Mouse (Mus musculus) forebrain, embryonic 12.5 days (tissue): ENCODE measurements around the gene Copz1. TPM values are rescaled to one million over a fixed set of nuclear protein-coding genes. Genes with fewer than 3 reads are reported as not detected.
"Not testable (repeated sequence)": the region's sequence is repeated elsewhere in the genome, so short reads cannot be mapped to it uniquely, and the experiment has no call there.

Source experiments
- ATAC-seq: fragments of 200-750 bp; cut with Nextera tagmentation; 2 replicates; pipeline ENCODE4 v1.8.0; 2017; ENCODE audit warnings: moderate TSS enrichment; ENCODE audit not compliant: low FRiP score
- H3K27ac ChIP-seq: fragments of 300-500 bp; sonication (generic); 2 replicates; pipeline ENCODE4 v1.5.1; 2016; ENCODE audit warnings: mild to moderate bottlenecking
- H3K27me3 ChIP-seq: fragments of 300-500 bp; sonication (generic); 2 replicates; pipeline ENCODE4 v1.6.1; 2016; ENCODE audit warnings: mild to moderate bottlenecking
- H3K36me3 ChIP-seq: fragments of 300-500 bp; sonication (generic); replicated peaks from 2 replicates; pipeline ENCODE4 v1.6.1; 2016; ENCODE audit warnings: mild to moderate bottlenecking
- H3K4me1 ChIP-seq: fragments of 300-500 bp; sonication (generic); 2 replicates; pipeline ENCODE4 v1.6.1; 2016
- H3K4me2 ChIP-seq: fragments of 300-500 bp; sonication (generic); 2 replicates; pipeline ENCODE4 v1.6.1; 2016; ENCODE audit warnings: mild to moderate bottlenecking, moderate library complexity
- H3K4me3 ChIP-seq: fragments of 300-500 bp; sonication (generic); replicated peaks from 2 replicates; pipeline ENCODE4 v1.5.1; 2016; ENCODE audit warnings: mild to moderate bottlenecking
- H3K9ac ChIP-seq: fragments of 300-500 bp; sonication (generic); 2 replicates; pipeline ENCODE4 v1.6.1; 2016; ENCODE audit warnings: mild to moderate bottlenecking
- H3K9me3 ChIP-seq: fragments of 300-500 bp; sonication (generic); 2 replicates; pipeline ENCODE4 v1.6.1; 2016
- WGBS: fragments of 180-500 bp; shearing (Covaris S2); methylation state at CpG from one replicate; pipeline ENCODE4 v1.1.7; 2016; 5-methylcytosine and 5-hydroxymethylcytosine counted together
- polyA plus RNA-seq: library from polyadenylated mRNA; unstranded; fragments of >200 nt; fragmentation: Nextera tagmentation; extraction: Ambion mirVana; gene quantifications from 2 replicates; pipeline ENCODE4 v1.2.1, GENCODE M21; 2016

Gene Copz1
- polyA plus RNA-seq, 1 experiment from 2014 or later, result 226 TPM

GRCm38 (mm10) chr15:103256210-103256986, 16.1 kb upstream of the Copz1 start:
- no peak overlapping the region for H3K4me2 ChIP-seq
- H3K36me3 ChIP-seq, result no peaks in the 10 kb centered on the region
- no peaks in the 10 kb centered on the region for H3K9me3 ChIP-seq
- 88% methylated on average over 6 of the region's 6 CpGs for WGBS
- H3K4me1 ChIP-seq, result peaks cover 14% of the 10 kb centered on the region
- H3K27ac ChIP-seq, result no peak overlapping the region
- no peak overlapping the region for H3K4me3 ChIP-seq
- H3K9ac ChIP-seq, result no peak overlapping the region
- peaks cover 29% of the 10 kb centered on the region for H3K27me3 ChIP-seq
- no peak for ATAC-seq

GRCm38 (mm10) chr15:103257790-103258728, 14.5 kb upstream of the Copz1 start, which contains the start of gene Nfe2:
TSS of gene Nfe2 (minus strand) at chr15:103258403.
- Histone ChIP-seq H3K4me2 (no peak within 1 kb of the TSS), H3K36me3 (no peaks in the 10 kb centered on the region), H3K9me3 (no peaks in the 10 kb centered on the region), H3K4me1 (peaks cover 14% of the 10 kb centered on the region), H3K27me3 (peaks cover 29% of the 10 kb centered on the region), H3K27ac (no peak within 1 kb of the TSS), H3K4me3 (no peak within 1 kb of the TSS), H3K9ac (no peak within 1 kb of the TSS)
- WGBS, result 15% methylated on average over 15 of the region's 15 CpGs
- no peak; the same call in 1 of the 2 replicates for ATAC-seq

DNA sequence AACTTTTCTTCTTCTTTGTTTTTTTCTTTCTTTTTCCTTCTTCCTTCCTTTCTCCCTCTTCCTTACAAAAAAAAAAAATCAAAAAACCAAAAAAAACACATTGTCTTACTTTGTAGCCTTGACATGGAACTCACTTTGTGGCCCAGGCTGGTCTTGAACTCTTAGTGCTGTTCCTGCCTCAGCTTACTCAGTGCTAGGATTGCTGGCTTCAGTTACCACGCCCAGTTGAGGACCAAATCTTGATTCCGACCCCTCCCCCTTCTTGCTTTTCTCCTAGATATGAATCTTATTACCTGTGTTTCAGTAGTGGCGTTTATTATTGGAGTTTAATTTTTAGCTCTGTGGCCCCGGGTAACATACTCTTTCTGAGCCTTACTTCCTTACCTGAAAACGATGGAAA, 13.4 kb upstream of the Copz1 start:
- Histone ChIP-seq H3K4me2 (no peak overlapping the region), H3K4me3 (no peak overlapping the region), H3K27ac (no peak overlapping the region), H3K27me3 (peaks cover 29% of the 10 kb centered on the region), H3K9me3 (no peaks in the 10 kb centered on the region), H3K36me3 (no peaks in the 10 kb centered on the region), H3K9ac (no peak overlapping the region), H3K4me1 (peaks cover 14% of the 10 kb centered on the region)
- ATAC-seq, result no peak
- 85% methylated on average over 5 of the region's 5 CpGs for WGBS

GRCm38 (mm10) chr15:103259989-103260388, 12.5 kb upstream of the Copz1 start:
- peaks cover 10% of the 10 kb centered on the region for H3K4me1 ChIP-seq
- no peaks in the 10 kb centered on the region for H3K36me3 ChIP-seq
- no peak overlapping the region for H3K4me3 ChIP-seq
- ATAC-seq, result no peak
- no peak overlapping the region for H3K4me2 ChIP-seq
- peaks cover 21% of the 10 kb centered on the region for H3K27me3 ChIP-seq
- no peak overlapping the region for H3K27ac ChIP-seq
- H3K9ac ChIP-seq, result no peak overlapping the region
- 75% methylated on average over 1 of the region's 1 CpGs for WGBS
- H3K9me3 ChIP-seq, result no peaks in the 10 kb centered on the region

GRCm38 (mm10) chr15:103264794-103265193, 7.7 kb upstream of the Copz1 start:
- H3K9me3 ChIP-seq, result no peaks in the 10 kb centered on the region
- no peak for ATAC-seq
- no peak overlapping the region for H3K4me2 ChIP-seq
- H3K4me1 ChIP-seq, result no peaks in the 10 kb centered on the region
- WGBS, result 91% methylated on average over 2 of the region's 2 CpGs
- H3K36me3 ChIP-seq, result no peaks in the 10 kb centered on the region
- H3K27ac ChIP-seq, result no peak overlapping the region
- no peak overlapping the region for H3K9ac ChIP-seq
- no peak overlapping the region for H3K4me3 ChIP-seq
- 0 out of 2 replicates have a peak, but pooled peaks cover 3% of the 10 kb centered on the region for H3K27me3 ChIP-seq

- Histone ChIP-seq H3K4me1 (peaks cover 6% of the 10 kb centered on the region), H3K9me3 (no peaks in the 10 kb centered on the region), H3K27me3 (no peaks in the 10 kb centered on the region), H3K27ac (no peak overlapping the region), H3K36me3 (no peaks in the 10 kb centered on the region), H3K4me2 (no peak overlapping the region), H3K9ac (no peak overlapping the region), H3K4me3 (no peak overlapping the region)
- no peak for ATAC-seq
- WGBS, result 82% methylated on average over 4 of the region's 4 CpGs
Measured at GRCm38 (mm10) chr15:103268903-103269302, 3.6 kb upstream of the Copz1 start.

DNA sequence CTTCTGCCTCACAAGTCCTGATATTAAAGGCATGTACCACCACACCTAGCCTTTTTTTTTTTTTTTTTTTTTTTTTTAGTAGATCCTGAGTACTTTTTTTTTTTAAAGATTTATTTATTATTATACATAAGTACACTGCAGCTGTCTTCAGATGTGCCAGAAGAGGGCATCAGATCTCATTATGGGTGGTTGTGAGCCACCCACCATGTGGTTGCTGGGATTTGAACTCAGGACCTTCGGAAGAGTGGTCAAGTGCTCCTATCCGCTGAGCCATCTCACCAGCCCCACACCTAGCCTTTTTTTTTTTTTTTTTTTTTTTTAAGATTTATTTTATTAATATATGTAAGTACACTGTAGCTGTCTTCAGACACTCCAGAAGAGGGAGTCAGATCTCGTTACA, 3.4 kb downstream of the Copz1 start:
- H3K9ac ChIP-seq, H3K4me2 ChIP-seq, ATAC-seq, H3K27ac ChIP-seq, H3K36me3 ChIP-seq, H3K9me3 ChIP-seq, H3K27me3 ChIP-seq, H3K4me3 ChIP-seq: not testable (repeated sequence)
- WGBS, result 96% methylated on average over 3 of the region's 3 CpGs
- peaks cover 18% of the 10 kb centered on the region for H3K4me1 ChIP-seq

DNA sequence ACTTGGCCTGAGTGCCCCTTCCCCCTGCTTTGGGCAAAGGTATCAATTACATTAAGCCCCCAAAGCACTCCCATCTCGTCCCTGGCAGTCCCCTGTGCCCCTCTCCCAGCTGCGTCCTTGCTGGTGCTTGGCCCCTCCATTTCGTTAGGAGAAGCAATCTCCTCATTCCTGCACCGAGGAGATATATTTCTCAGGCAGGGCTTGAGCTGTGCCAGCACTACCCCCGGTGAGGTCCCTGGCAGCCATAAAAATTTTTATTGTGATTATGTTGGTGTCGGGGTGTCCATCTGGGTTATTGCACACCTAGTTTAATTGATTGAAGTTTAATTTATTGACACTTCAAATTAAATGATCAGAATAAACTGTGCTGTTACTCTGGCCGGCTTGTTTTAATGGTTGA, 5.4 kb downstream of the Copz1 start:
- H3K27ac ChIP-seq, result no peak overlapping the region
- H3K4me1 ChIP-seq, result peaks cover 18% of the 10 kb centered on the region
- H3K36me3 ChIP-seq, result 0 out of 2 replicates have a peak, but pooled peaks cover 6% of the 10 kb centered on the region
- no peak overlapping the region for H3K9ac ChIP-seq
- H3K4me3 ChIP-seq, result no peak overlapping the region
- no peak for ATAC-seq
- H3K27me3 ChIP-seq, result no peaks in the 10 kb centered on the region
- H3K9me3 ChIP-seq, result no peaks in the 10 kb centered on the region
- H3K4me2 ChIP-seq, result no peak overlapping the region
- 78% methylated on average over 7 of the region's 7 CpGs for WGBS

GRCm38 (mm10) chr15:103279750-103280149, 7.2 kb downstream of the Copz1 start:
- WGBS, result 66% methylated on average over 3 of the region's 3 CpGs
- 0 out of 2 replicates have a peak, but pooled peaks cover 9% of the 10 kb centered on the region for H3K36me3 ChIP-seq
- H3K9me3 ChIP-seq, result no peaks in the 10 kb centered on the region
- peaks cover 7% of the 10 kb centered on the region for H3K4me1 ChIP-seq
- ATAC-seq, result no peak
- no peak overlapping the region for H3K9ac ChIP-seq
- no peaks in the 10 kb centered on the region for H3K27me3 ChIP-seq
- no peak overlapping the region for H3K27ac ChIP-seq
- no peak overlapping the region for H3K4me3 ChIP-seq
- no peak overlapping the region for H3K4me2 ChIP-seq

DNA sequence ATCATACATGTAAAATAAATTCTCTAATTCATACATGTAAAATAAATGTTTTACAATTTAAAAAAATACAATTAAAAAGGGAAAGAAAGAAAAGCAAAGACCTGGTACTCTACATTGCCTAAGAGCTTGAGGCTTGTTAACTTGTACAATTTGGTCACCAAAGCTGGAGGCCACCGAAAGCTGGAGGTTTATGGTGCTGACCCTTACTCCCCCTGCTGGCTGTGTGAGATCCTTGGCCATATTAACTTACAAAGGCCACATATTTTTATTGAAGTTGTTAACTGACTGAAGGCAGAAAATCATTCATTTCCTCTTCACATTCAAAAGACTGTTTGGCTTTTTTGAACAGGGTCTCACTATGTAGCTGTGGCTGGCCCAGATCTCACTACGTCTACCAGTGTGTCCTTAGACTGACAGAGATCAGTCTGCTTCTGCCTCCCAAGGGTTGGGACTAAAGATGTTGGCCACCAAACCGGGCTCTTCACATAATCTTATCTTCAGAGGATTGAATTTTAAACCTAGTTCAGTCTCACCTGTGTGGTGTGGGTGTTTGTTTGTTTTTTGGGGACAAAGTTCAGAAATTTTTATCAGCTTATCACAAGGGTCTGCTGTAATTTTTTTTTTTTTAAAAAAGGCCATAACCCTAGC, 8.4 kb downstream of the Copz1 start:
- Histone ChIP-seq H3K4me3 (no peak overlapping the region), H3K9ac (no peak overlapping the region), H3K27me3 (no peaks in the 10 kb centered on the region), H3K4me2 (no peak overlapping the region), H3K27ac (no peak overlapping the region), H3K36me3 (0 out of 2 replicates have a peak, but pooled peaks cover 9% of the 10 kb centered on the region), H3K4me1 (peaks cover 19% of the 10 kb centered on the region), H3K9me3 (no peaks in the 10 kb centered on the region)
- ATAC-seq, result no peak
- WGBS, result 75% methylated on average over 3 of the region's 3 CpGs

- no peak overlapping the region for H3K9ac ChIP-seq
- WGBS, result 92% methylated on average over 3 of the region's 3 CpGs
- no peak overlapping the region for H3K27ac ChIP-seq
- 0 out of 2 replicates have a peak, but pooled peaks cover 9% of the 10 kb centered on the region for H3K36me3 ChIP-seq
- H3K4me1 ChIP-seq, result peaks cover 22% of the 10 kb centered on the region
- ATAC-seq, result no peak
- no peaks in the 10 kb centered on the region for H3K27me3 ChIP-seq
- no peak overlapping the region for H3K4me2 ChIP-seq
- no peaks in the 10 kb centered on the region for H3K9me3 ChIP-seq
- H3K4me3 ChIP-seq, result no peak overlapping the region
Measured at GRCm38 (mm10) chr15:103281465-103282205, 9.1 kb downstream of the Copz1 start.
